Mouse (Mus musculus): ENCODE measurements around the gene Mael. TPM values are rescaled to one million over a fixed set of nuclear protein-coding genes. Genes with fewer than 3 reads are reported as not detected.

Mael gene
- polyA plus RNA-seq, 1 experiment = 0.12 TPM

GRCm38 (mm10) chr1:166155113-166155494, 83.4 kb downstream of the Mael start:
- DNase-seq (ENCODE audit: extremely low spot score in 1 of 2, low spot score in 1 of 2) = no peak

- DNase-seq (ENCODE audit: extremely low spot score in 1 of 2, low spot score in 1 of 2) = peak; percentile 43 to 90
Observed at GRCm38 (mm10) chr1:166154162-166155112, 84.1 kb downstream of the Mael start.

GRCm38 (mm10) chr1:166153351-166154120, 85.0 kb downstream of the Mael start:
- DNase-seq (ENCODE audit: extremely low spot score in 1 of 2, low spot score in 1 of 2) = peak; percentile 65 to 97

GRCm38 (mm10) chr1:166152034-166152433, 86.5 kb downstream of the Mael start:
- no peak for DNase-seq (ENCODE audit: extremely low spot score in 1 of 2, low spot score in 1 of 2)

- DNase-seq (ENCODE audit: extremely low spot score in 1 of 2, low spot score in 1 of 2) = no peak
Observed at GRCm38 (mm10) chr1:166151341-166151740, 87.2 kb downstream of the Mael start.

Other genes with a start within 250 kb of the Mael start
- 9.2 TPM in 2 replicates for gene Pou2f1, start 236.1 kb downstream of the Mael start, polyA plus RNA-seq (2012; rRNA removed)
- 0.21 and 0.30 TPM in 2 replicates for gene Dusp27, start 110.8 kb downstream of the Mael start, polyA plus RNA-seq (2012; rRNA removed)
- 0.06 TPM in 1 of 2 replicates, not detected in the other for gene Gpa33, start 108.5 kb downstream of the Mael start, polyA plus RNA-seq (2012; rRNA removed)
- 35.0 and 37.6 TPM in 2 replicates for gene Ildr2, start 15.4 kb upstream of the Mael start, polyA plus RNA-seq (2012; rRNA removed)
- gene Tada1, start 140.3 kb upstream of the Mael start, polyA plus RNA-seq (2012; rRNA removed) = 49.8 and 54.5 TPM in 2 replicates
- 26.4 TPM in 2 replicates for gene Pogk, start 171.1 kb upstream of the Mael start, polyA plus RNA-seq (2012; rRNA removed)

Data from frontal cortex, adult 2 months (tissue).